Mouse (Mus musculus) urinary bladder, postnatal 25 days (tissue): ENCODE measurements around the gene BC052040.

Source experiments
- DNase-seq: peaks from one replicate; pipeline ENCODE4 v3.0.0; 2022; ENCODE audit warnings: low spot score

The BC052040 gene

GRCm38 (mm10) chr2:115699032-115699431 lies 117.5 kb downstream of the BC052040 start:
- no peak for DNase-seq

GRCm38 (mm10) chr2:115702610-115703009 lies 121.1 kb downstream of the BC052040 start:
- DNase-seq, result no peak

- no peak for DNase-seq
Observed at GRCm38 (mm10) chr2:115717535-115717934, 136.0 kb downstream of the BC052040 start.

- DNase-seq, result no peak
Observed at GRCm38 (mm10) chr2:115717980-115718379, 136.5 kb downstream of the BC052040 start.

- no peak for DNase-seq
Observed at GRCm38 (mm10) chr2:115723452-115723851, 141.9 kb downstream of the BC052040 start.

GRCm38 (mm10) chr2:115724216-115724615 lies 142.7 kb downstream of the BC052040 start:
- DNase-seq, result no peak

- DNase-seq, result no peak
Observed at GRCm38 (mm10) chr2:115724726-115725125, 143.2 kb downstream of the BC052040 start.

GRCm38 (mm10) chr2:115725503-115725902 lies 144.0 kb downstream of the BC052040 start:
- no peak for DNase-seq

- DNase-seq, result no peak
Observed at GRCm38 (mm10) chr2:115725926-115726325, 144.4 kb downstream of the BC052040 start.

- DNase-seq, result no peak
Observed at GRCm38 (mm10) chr2:115726806-115727205, 145.3 kb downstream of the BC052040 start.

GRCm38 (mm10) chr2:115728627-115729026 lies 147.1 kb downstream of the BC052040 start:
- no peak for DNase-seq

- DNase-seq, result no peak
Observed at GRCm38 (mm10) chr2:115730502-115730901, 149.0 kb downstream of the BC052040 start.

- no peak for DNase-seq
Observed at GRCm38 (mm10) chr2:115731171-115731570, 149.7 kb downstream of the BC052040 start.

GRCm38 (mm10) chr2:115732572-115732971 lies 151.1 kb downstream of the BC052040 start:
- no peak for DNase-seq

- no peak for DNase-seq
Observed at GRCm38 (mm10) chr2:115733017-115733692, 151.6 kb downstream of the BC052040 start.

GRCm38 (mm10) chr2:115734850-115735249 lies 153.3 kb downstream of the BC052040 start:
- DNase-seq, result no peak

- no peak for DNase-seq
Observed at GRCm38 (mm10) chr2:115736416-115736815, 154.9 kb downstream of the BC052040 start.

- no peak for DNase-seq
Observed at GRCm38 (mm10) chr2:115737966-115738365, 156.4 kb downstream of the BC052040 start.

GRCm38 (mm10) chr2:115742061-115742460 lies 160.5 kb downstream of the BC052040 start:
- DNase-seq, result no peak

GRCm38 (mm10) chr2:115747639-115748038 lies 166.1 kb downstream of the BC052040 start:
- no peak for DNase-seq

- no peak for DNase-seq
Observed at GRCm38 (mm10) chr2:115751177-115751576, 169.7 kb downstream of the BC052040 start.

- DNase-seq, result no peak
Observed at GRCm38 (mm10) chr2:115757685-115758084, 176.2 kb downstream of the BC052040 start.

GRCm38 (mm10) chr2:115758542-115758941 lies 177.0 kb downstream of the BC052040 start:
- DNase-seq, result no peak

GRCm38 (mm10) chr2:115764595-115765305 lies 183.2 kb downstream of the BC052040 start:
- DNase-seq, result no peak
